Mouse (Mus musculus) midbrain, embryonic 11.5 days (tissue): ENCODE results near the gene Sbk1. TPM values are rescaled to one million over a fixed set of nuclear protein-coding genes. Genes with fewer than 3 reads are reported as not detected.
"Not testable (repeated sequence)": the region's sequence is repeated elsewhere in the genome, so short reads cannot be mapped to it uniquely, and the experiment has no call there.

Source experiments
- ATAC-seq: fragments of 200-750 bp; cut with Nextera tagmentation; 2 replicates; pipeline ENCODE4 v1.8.0; 2017; ENCODE audit warnings: moderate TSS enrichment, moderate library complexity; ENCODE audit not compliant: low FRiP score
- DNase-seq: peaks from one replicate; pipeline ENCODE4 v3.0.0; 2015; ENCODE audit warnings: low spot score; ENCODE audit errors: missing footprints
- H3K27ac ChIP-seq: fragments of 300-500 bp; sonication (generic); 2 replicates; pipeline ENCODE4 v1.5.1; 2014; ENCODE audit warnings: low read depth, low read length
- H3K27me3 ChIP-seq: fragments of 300-500 bp; sonication (generic); 2 replicates; pipeline ENCODE4 v1.6.1; 2014; ENCODE audit warnings: mild to moderate bottlenecking, low read length, moderate library complexity, mixed read lengths; ENCODE audit not compliant: control insufficient read depth, insufficient read depth
- H3K36me3 ChIP-seq: fragments of 300-500 bp; sonication (generic); 2 replicates; pipeline ENCODE4 v1.6.1; 2014; ENCODE audit warnings: mild to moderate bottlenecking, low read length, moderate library complexity, mixed read lengths; ENCODE audit not compliant: control insufficient read depth, insufficient read depth
- H3K4me1 ChIP-seq: fragments of 300-500 bp; sonication (generic); 2 replicates; pipeline ENCODE4 v1.6.1; 2014; ENCODE audit warnings: low read length; ENCODE audit not compliant: control insufficient read depth, insufficient read depth
- H3K4me2 ChIP-seq: fragments of 300-500 bp; sonication (generic); 2 replicates; pipeline ENCODE4 v1.6.1; 2014; ENCODE audit warnings: mild to moderate bottlenecking, moderate library complexity
- H3K4me3 ChIP-seq: fragments of 300-500 bp; sonication (generic); 2 replicates; pipeline ENCODE4 v1.5.1; 2014; ENCODE audit warnings: low read depth, low read length
- H3K9ac ChIP-seq: fragments of 300-500 bp; sonication (generic); 2 replicates; pipeline ENCODE4 v1.6.1; 2014; ENCODE audit warnings: low read length
- H3K9me3 ChIP-seq: fragments of 300-500 bp; sonication (generic); 2 replicates; pipeline ENCODE4 v1.6.1; 2016; ENCODE audit warnings: low read length; ENCODE audit not compliant: control insufficient read depth
- whole genome bisulfite sequencing: fragments of 180-500 bp; shearing (Covaris S2); extraction: QIAGEN DNeasy Blood & Tissue Kit; methylation state at CpG from one replicate; pipeline ENCODE4 v1.1.7; 2014; 5-methylcytosine and 5-hydroxymethylcytosine counted together
- polyA plus RNA-seq: library from polyadenylated mRNA; unstranded; fragments of >200 nt; fragmentation: Nextera tagmentation; extraction: Ambion mirVana; gene quantifications from 2 replicates; pipeline ENCODE4 v1.2.1, GENCODE M21; 2014

The Sbk1 gene
- polyA plus RNA-seq, 1 experiment from 2014 or later, result 162 TPM

- ATAC-seq, result no peak
- no peaks in the 10 kb centered on the region for H3K27me3 ChIP-seq
- H3K9ac ChIP-seq, result no peak overlapping the region
- WGBS, result 87% methylated on average over 16 of the region's 16 CpGs
- DNase-seq, result no peak
- no peak overlapping the region for H3K4me3 ChIP-seq
- H3K36me3 ChIP-seq, result peaks cover 18% of the 10 kb centered on the region
- H3K4me1 ChIP-seq, result peaks cover 11% of the 10 kb centered on the region
- H3K27ac ChIP-seq, result no peak overlapping the region
- no peak overlapping the region for H3K4me2 ChIP-seq
- no peaks in the 10 kb centered on the region for H3K9me3 ChIP-seq
Observed at GRCm38 (mm10) chr7:126281876-126282682, 9.7 kb downstream of the Sbk1 start.

GRCm38 (mm10) chr7:126282683-126282990, 10.2 kb downstream of the Sbk1 start:
- not testable (repeated sequence) for ATAC-seq, H3K9ac ChIP-seq, H3K4me2 ChIP-seq, H3K4me3 ChIP-seq, H3K27me3 ChIP-seq, H3K9me3 ChIP-seq, H3K27ac ChIP-seq, DNase-seq, H3K4me1 ChIP-seq
- 91% methylated on average over 7 of the region's 8 CpGs for WGBS
- H3K36me3 ChIP-seq, result peaks cover 18% of the 10 kb centered on the region

GRCm38 (mm10) chr7:126284021-126284420, 11.6 kb downstream of the Sbk1 start:
- H3K4me1 ChIP-seq, result peaks cover 10% of the 10 kb centered on the region
- peaks cover 18% of the 10 kb centered on the region for H3K36me3 ChIP-seq
- H3K4me2 ChIP-seq, result no peak overlapping the region

GRCm38 (mm10) chr7:126284441-126284840, 12.0 kb downstream of the Sbk1 start:
- peaks cover 9% of the 10 kb centered on the region for H3K4me1 ChIP-seq
- no peak overlapping the region for H3K27ac ChIP-seq
- no peak for ATAC-seq
- no peak for DNase-seq
- H3K4me2 ChIP-seq, result no peak overlapping the region
- peaks cover 18% of the 10 kb centered on the region for H3K36me3 ChIP-seq
- H3K9ac ChIP-seq, result no peak overlapping the region
- H3K9me3 ChIP-seq, result no peaks in the 10 kb centered on the region
- no peak overlapping the region for H3K4me3 ChIP-seq
- no peaks in the 10 kb centered on the region for H3K27me3 ChIP-seq
- 87% methylated on average over 4 of the region's 4 CpGs for WGBS

More at GRCm38 (mm10) chr7:126284021-126284420, 11.6 kb downstream of the Sbk1 start:
- H3K9ac ChIP-seq, result no peak overlapping the region
- no peaks in the 10 kb centered on the region for H3K27me3 ChIP-seq
- DNase-seq (no peak), ATAC-seq (no peak)
- H3K4me3 ChIP-seq, result no peak overlapping the region
- WGBS, result 93% methylated on average over 5 of the region's 5 CpGs
- no peak overlapping the region for H3K27ac ChIP-seq
- H3K9me3 ChIP-seq, result no peaks in the 10 kb centered on the region

- DNase-seq, result no peak
- Histone ChIP-seq H3K4me3 (no peak overlapping the region), H3K27ac (no peak overlapping the region), H3K4me2 (no peak overlapping the region), H3K36me3 (peaks cover 19% of the 10 kb centered on the region), H3K27me3 (no peaks in the 10 kb centered on the region), H3K9ac (no peak overlapping the region), H3K9me3 (no peaks in the 10 kb centered on the region), H3K4me1 (peaks cover 7% of the 10 kb centered on the region)
- whole genome bisulfite sequencing, result 84% methylated on average over 4 of the region's 4 CpGs
- no peak for ATAC-seq
Observed at GRCm38 (mm10) chr7:126284865-126285264, 12.4 kb downstream of the Sbk1 start.

- DNase-seq (no peak), ATAC-seq (no peak)
- no peak overlapping the region for H3K27ac ChIP-seq
- H3K4me1 ChIP-seq, result peaks cover 7% of the 10 kb centered on the region
- WGBS, result 81% methylated on average over 12 of the region's 12 CpGs
- H3K9ac ChIP-seq, result no peak overlapping the region
- no peak overlapping the region for H3K4me2 ChIP-seq
- no peaks in the 10 kb centered on the region for H3K9me3 ChIP-seq
- H3K4me3 ChIP-seq, result no peak overlapping the region
- peaks cover 25% of the 10 kb centered on the region for H3K36me3 ChIP-seq
- no peaks in the 10 kb centered on the region for H3K27me3 ChIP-seq
Observed at GRCm38 (mm10) chr7:126285293-126286211, 13.1 kb downstream of the Sbk1 start.

GRCm38 (mm10) chr7:126286311-126286710, 13.9 kb downstream of the Sbk1 start:
- H3K36me3 ChIP-seq, result peaks cover 28% of the 10 kb centered on the region
- H3K27me3 ChIP-seq, result no peaks in the 10 kb centered on the region
- DNase-seq (no peak), ATAC-seq (no peak)
- H3K27ac ChIP-seq, result no peak overlapping the region
- H3K4me2 ChIP-seq, result no peak overlapping the region
- no peak overlapping the region for H3K4me3 ChIP-seq
- no peaks in the 10 kb centered on the region for H3K9me3 ChIP-seq
- no peak overlapping the region; the same call in 1 of the 2 replicates for H3K9ac ChIP-seq
- peaks cover 7% of the 10 kb centered on the region for H3K4me1 ChIP-seq
- 83% methylated on average over 2 of the region's 2 CpGs for WGBS

- 63% methylated on average over 10 of the region's 10 CpGs for WGBS
- 0 out of 2 replicates have a peak, but pooled peaks have one; percentile 14 for ATAC-seq
- no peak overlapping the region for H3K9ac ChIP-seq
- no peak for DNase-seq
- H3K4me2 ChIP-seq, result no peak overlapping the region
- H3K4me1 ChIP-seq, result peaks cover 7% of the 10 kb centered on the region
- H3K27me3 ChIP-seq, result no peaks in the 10 kb centered on the region
- peaks cover 37% of the 10 kb centered on the region for H3K36me3 ChIP-seq
- no peak overlapping the region for H3K27ac ChIP-seq
- H3K4me3 ChIP-seq, result no peak overlapping the region
- no peaks in the 10 kb centered on the region for H3K9me3 ChIP-seq
Observed at GRCm38 (mm10) chr7:126287493-126288103, 15.2 kb downstream of the Sbk1 start.
